Mouse (Mus musculus): Measurements from ENCODE around the gene Tlr8.

The Tlr8 gene

GRCm38 (mm10) chrX:167207741-167208505 is 56.2 kb downstream of the Tlr8 start:
- in situ Hi-C loops (cut with MboI, MseI): loop anchor here (5.0 kb wide), 1 partner anchor 91 kb away; no protein-coding TSS in a partner anchor

DNA sequence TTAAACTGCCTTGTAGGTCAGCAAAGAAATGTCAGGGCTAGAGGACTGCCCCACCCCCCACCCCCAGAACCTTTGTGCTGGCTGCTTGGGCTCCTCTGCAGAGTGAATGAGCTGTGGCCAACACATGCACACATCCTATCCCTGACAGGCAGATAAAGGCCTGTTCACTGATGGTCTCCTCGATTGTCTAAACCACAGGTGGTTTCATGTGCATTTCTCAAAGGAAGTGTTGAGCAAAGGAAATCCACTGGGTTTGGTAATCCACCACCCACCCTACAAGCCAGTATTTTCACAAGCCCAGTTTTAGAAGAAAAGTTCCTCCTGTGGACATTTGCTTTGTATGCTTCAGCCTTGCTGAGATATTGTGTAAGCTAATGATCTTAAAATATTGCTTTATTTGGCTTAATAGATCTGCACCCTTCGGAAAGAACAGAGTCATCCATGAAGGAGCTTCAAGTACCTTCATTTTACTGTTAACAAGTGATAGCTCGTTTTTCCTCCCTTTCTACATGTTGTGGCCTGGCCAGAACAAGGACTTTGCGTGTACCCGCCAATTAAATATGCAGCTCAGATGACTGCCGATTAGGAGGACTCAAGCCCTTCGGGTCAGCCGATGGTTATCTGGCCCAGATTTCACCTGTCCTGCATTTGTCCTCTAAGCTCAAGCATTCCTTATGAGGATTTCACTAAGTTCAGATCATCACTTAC is 58.2 kb downstream of the Tlr8 start:
- in situ Hi-C loops (cut with MboI, MseI): loop anchor here (5.0 kb wide), 1 partner anchor 89 kb away; no protein-coding TSS in a partner anchor

- in situ Hi-C loops (cut with MboI, MseI): no loop called here
Measured at GRCm38 (mm10) chrX:167201365-167201764, 62.8 kb downstream of the Tlr8 start.

GRCm38 (mm10) chrX:167195228-167195649 is 68.9 kb downstream of the Tlr8 start:
- in situ Hi-C loops (cut with MboI, MseI): no loop called here

Measured in T-helper 1 cell (primary cell).